Mouse (Mus musculus) cortical plate, adult 2 months (tissue): ENCODE measurements around the gene Arl4a.

Experiments
- CTCF ChIP-seq: fragments of 200-500 bp; IDR thresholded peaks from 2 replicates; pipeline ENCODE4 v1.5.1; 2011; ENCODE audit warnings: mild to moderate bottlenecking, control low read depth, low read length; ENCODE audit not compliant: insufficient read depth; ENCODE audit errors: extremely low read depth
- POLR2A ChIP-seq: fragments of 200-500 bp; IDR thresholded peaks from 2 replicates; pipeline ENCODE4 v1.6.1; 2011; ENCODE audit warnings: mild to moderate bottlenecking, low read length, control low read depth; ENCODE audit not compliant: insufficient read depth; ENCODE audit errors: extremely low read depth

GRCm38 (mm10) chr12:40037876-40038463 is at the start of gene Arl4a:
- TF ChIP-seq POLR2A (no peak), CTCF (no peak)
